Mouse (Mus musculus) liver, embryonic 12.5 days (tissue): ENCODE data around the gene Ubald1. TPM values are rescaled to one million over a fixed set of nuclear protein-coding genes. Genes with fewer than 3 reads are reported as not detected.

Source experiments
- ATAC-seq: fragments of 200-750 bp; cut with Nextera tagmentation; 2 replicates; pipeline ENCODE4 v1.8.0; 2017; ENCODE audit warnings: moderate number of reproducible peaks, mild to moderate bottlenecking, moderate library complexity
- H3K27ac ChIP-seq: fragments of 300-500 bp; sonication (generic); 2 replicates; pipeline ENCODE4 v1.5.1; 2016; ENCODE audit warnings: mild to moderate bottlenecking
- H3K27me3 ChIP-seq: fragments of 300-500 bp; sonication (generic); replicated peaks from 2 replicates; pipeline ENCODE4 v1.6.1; 2016; ENCODE audit warnings: mild to moderate bottlenecking, moderate library complexity
- H3K36me3 ChIP-seq: fragments of 300-500 bp; sonication (generic); 2 replicates; pipeline ENCODE4 v1.6.1; 2016; ENCODE audit warnings: mild to moderate bottlenecking, moderate library complexity
- H3K4me1 ChIP-seq: fragments of 300-500 bp; sonication (generic); 2 replicates; pipeline ENCODE4 v1.6.1; 2016
- H3K4me2 ChIP-seq: fragments of 300-500 bp; sonication (generic); 2 replicates; pipeline ENCODE4 v1.6.1; 2016; ENCODE audit warnings: mild to moderate bottlenecking, moderate library complexity
- H3K4me3 ChIP-seq: fragments of 300-500 bp; sonication (generic); 2 replicates; pipeline ENCODE4 v1.5.1; 2016; ENCODE audit warnings: mild to moderate bottlenecking, moderate library complexity
- H3K9ac ChIP-seq: fragments of 300-500 bp; sonication (generic); 2 replicates; pipeline ENCODE4 v1.6.1; 2016; ENCODE audit warnings: mild to moderate bottlenecking, moderate library complexity
- H3K9me3 ChIP-seq: fragments of 300-500 bp; sonication (generic); replicated peaks from 2 replicates; pipeline ENCODE4 v1.6.1; 2016; ENCODE audit warnings: mild to moderate bottlenecking, moderate library complexity
- WGBS: fragments of 180-500 bp; shearing (Covaris S2); methylation state at CpG from one replicate; pipeline ENCODE4 v1.1.7; 2016; ENCODE audit not compliant: insufficient replicate concordance; 5-methylcytosine and 5-hydroxymethylcytosine counted together
- polyA plus RNA-seq: library from polyadenylated mRNA; unstranded; fragments of >200 nt; fragmentation: Nextera tagmentation; extraction: Ambion mirVana; gene quantifications from 2 replicates; pipeline ENCODE4 v1.2.1, GENCODE M21; 2016

Ubald1 gene
- polyA plus RNA-seq, 1 experiment from 2014 or later: 14.7 TPM

DNA sequence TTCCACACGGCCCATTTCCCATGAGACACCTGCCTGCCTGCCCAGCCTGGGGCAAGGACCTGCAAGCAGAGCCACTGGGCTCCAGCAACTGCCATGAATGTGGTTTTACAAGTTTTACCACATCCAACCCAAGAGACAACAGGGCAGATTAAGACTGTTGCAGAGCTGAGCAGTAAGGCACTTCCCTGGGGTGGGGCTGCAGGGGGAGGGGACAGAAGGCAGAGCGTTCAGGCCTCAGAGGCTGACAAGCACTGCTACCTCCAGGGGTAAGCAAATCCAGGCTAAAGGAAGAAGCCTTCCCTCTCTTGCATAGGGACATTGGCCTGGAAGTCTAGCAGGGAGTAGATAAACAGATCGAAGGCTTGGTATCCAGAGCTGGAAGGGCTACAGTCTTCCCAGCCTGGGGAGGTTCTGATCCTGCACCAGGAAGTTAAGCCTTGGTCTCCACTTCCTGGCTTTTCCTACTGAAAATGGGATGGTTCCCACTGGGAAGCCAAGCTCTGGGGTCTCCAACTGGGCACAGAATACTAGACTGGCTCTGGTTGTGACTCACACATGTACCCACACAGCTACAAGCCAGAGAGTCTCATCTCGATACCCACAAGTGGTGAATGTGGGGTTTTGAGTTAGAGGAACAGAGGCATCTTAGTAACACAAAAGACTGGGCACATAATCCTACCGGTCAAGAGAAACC lies 1.8 kb downstream of the Ubald1 start:
- peaks cover 76% of the 10 kb centered on the region for H3K4me1 ChIP-seq
- H3K4me3 ChIP-seq: peak overlapping the region; percentile 87
- H3K9ac ChIP-seq: peak overlapping the region; percentile 93
- ATAC-seq: 0 out of 2 replicates have a peak, but pooled peaks have one; percentile 13
- WGBS: 9% methylated on average over 5 of the region's 5 CpGs
- H3K27ac ChIP-seq: peak overlapping the region; percentile 99
- H3K27me3 ChIP-seq: no peaks in the 10 kb centered on the region
- H3K4me2 ChIP-seq: peak overlapping the region; percentile 96
- peaks cover 34% of the 10 kb centered on the region for H3K36me3 ChIP-seq
- no peaks in the 10 kb centered on the region for H3K9me3 ChIP-seq

DNA sequence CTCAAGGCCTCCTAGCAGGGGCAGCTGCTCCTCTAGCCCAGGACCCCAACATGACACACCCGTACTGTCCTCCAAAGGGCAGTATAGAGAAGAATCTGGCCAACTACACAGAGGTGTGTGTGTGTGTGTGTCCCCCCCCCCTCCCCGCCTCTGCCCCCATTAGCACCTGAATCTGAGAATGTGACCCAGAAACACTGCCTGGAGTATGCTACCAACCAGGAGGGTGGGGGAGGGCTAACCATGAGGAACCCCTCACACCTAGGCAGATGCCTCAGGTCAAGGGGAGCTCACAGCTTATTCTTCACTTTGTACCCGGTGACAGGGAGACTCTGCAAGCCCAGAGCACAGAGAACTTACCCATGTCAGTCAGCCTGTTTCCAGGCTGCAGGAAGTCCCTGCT lies 2.4 kb downstream of the Ubald1 start:
- peak overlapping the region; percentile 96 for H3K4me2 ChIP-seq
- H3K9ac ChIP-seq: peak overlapping the region; percentile 93
- H3K36me3 ChIP-seq: peaks cover 34% of the 10 kb centered on the region
- no peak for ATAC-seq
- H3K27ac ChIP-seq: peak overlapping the region; percentile 99
- 50% methylated on average over 3 of the region's 3 CpGs for WGBS
- peaks cover 80% of the 10 kb centered on the region for H3K4me1 ChIP-seq
- H3K4me3 ChIP-seq: peak overlapping the region; percentile 87
- no peaks in the 10 kb centered on the region for H3K27me3 ChIP-seq
- H3K9me3 ChIP-seq: no peaks in the 10 kb centered on the region

DNA sequence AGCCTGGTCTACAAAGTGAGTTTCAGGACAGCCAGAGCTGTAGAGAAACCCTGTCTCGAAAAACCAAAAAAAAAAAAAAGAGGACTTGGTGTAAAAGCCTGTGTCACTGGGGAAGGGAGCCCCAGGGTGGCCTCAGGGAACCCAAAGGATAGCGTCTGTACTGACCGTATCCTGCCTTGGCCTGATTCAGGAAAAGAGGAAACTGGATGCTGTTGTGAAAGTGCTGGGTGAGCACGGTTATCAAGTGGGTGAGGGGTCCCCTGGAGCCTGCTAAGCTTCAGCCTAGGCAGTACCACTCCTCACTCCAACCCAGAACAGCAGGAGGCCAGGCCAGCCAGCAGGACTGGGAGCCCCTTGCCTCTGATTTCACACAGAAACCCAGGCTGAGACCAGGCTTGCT lies 2.9 kb downstream of the Ubald1 start:
- WGBS: 59% methylated on average over 4 of the region's 4 CpGs
- peaks cover 79% of the 10 kb centered on the region for H3K4me1 ChIP-seq
- 0 out of 2 replicates have a peak overlapping the region, but pooled peaks have one; percentile 93 for H3K9ac ChIP-seq
- no peaks in the 10 kb centered on the region for H3K9me3 ChIP-seq
- peak overlapping the region; percentile 96 for H3K4me2 ChIP-seq
- no peaks in the 10 kb centered on the region for H3K27me3 ChIP-seq
- ATAC-seq: no peak
- H3K36me3 ChIP-seq: peaks cover 34% of the 10 kb centered on the region
- peak overlapping the region; percentile 99; the same call in 1 of the 2 replicates for H3K27ac ChIP-seq
- no peak overlapping the region for H3K4me3 ChIP-seq

DNA sequence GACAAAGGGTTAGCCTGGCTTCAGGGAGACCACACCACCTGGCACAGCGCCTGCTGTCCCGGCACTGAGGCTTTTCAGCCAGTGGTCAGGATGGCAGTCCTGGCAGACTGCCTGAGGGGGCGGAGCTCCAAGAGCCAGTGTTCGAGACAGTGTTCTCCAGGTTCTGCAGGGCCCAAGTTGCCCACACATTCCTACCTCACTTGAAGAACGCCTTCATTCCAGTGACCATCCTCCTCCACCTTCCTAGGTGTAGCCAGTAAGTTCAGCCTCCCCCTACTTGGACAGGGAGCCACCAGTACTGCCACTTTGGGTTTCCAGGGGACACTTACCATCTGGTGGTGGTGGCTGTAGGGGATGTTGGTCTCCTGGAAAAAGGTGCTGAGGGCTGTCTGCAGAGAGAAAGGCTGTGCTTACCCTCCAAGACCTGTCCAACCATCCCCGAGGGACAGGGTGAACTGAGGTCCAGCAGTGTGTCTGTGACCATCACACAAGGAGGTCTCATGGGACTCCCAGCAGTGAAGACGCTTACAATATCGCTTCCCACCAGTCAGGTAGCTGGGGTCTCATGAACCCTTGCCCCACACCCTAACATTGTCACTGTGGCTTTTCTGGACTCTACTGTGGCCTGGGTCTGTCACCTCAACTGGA lies 4.0 kb downstream of the Ubald1 start:
- Histone ChIP-seq H3K4me1 (peaks cover 69% of the 10 kb centered on the region), H3K4me3 (no peak overlapping the region), H3K27ac (peak overlapping the region; percentile 62; the same call in 1 of the 2 replicates), H3K36me3 (peaks cover 34% of the 10 kb centered on the region), H3K27me3 (no peaks in the 10 kb centered on the region), H3K4me2 (peak overlapping the region; percentile 58), H3K9ac (peak overlapping the region; percentile 23; the same call in 1 of the 2 replicates), H3K9me3 (no peaks in the 10 kb centered on the region)
- ATAC-seq: no peak
- whole genome bisulfite sequencing: 73% methylated on average over 8 of the region's 8 CpGs

DNA sequence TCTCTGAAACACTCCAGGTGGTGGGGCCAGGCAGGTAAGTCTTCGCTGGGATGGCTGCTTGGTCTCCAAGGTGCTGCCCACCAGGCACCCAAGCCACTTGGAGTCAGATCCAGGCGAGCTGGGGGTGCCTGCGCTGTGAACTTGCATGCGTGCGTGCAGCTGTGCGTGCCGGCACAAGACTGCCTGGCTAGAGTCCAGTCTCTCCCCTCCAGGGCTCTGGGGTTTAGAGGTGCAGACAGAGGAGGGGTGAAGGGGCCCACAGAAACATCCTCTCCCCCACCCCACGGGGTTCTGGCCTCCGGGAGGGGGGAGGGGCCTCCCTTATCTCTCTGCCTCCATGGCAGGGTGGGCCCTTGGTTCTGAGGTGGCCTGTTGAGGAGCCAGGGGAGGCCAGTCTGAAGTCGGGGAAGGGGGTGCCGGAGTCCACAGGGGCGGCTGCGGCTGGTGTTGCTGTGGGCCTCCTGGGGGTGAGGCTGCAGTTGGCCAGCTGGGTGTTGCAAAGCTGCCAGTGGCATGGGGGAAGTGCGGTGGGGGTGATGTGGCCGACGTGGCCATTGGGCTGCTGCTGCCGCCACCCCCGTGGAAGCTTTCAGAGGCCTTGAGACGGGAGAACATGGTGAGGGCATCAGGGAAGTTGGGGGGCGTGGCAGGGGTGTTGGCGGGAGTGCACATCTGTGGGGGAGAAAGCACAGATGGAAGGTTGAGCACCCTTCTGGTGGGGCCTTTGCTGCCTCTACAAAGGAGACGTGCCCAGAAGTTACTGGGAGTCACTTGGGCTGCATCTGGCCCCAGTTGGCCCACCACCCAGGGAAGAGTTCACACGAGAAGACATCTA lies 4.7 kb downstream of the Ubald1 start:
- no peak for ATAC-seq
- H3K27me3 ChIP-seq: no peaks in the 10 kb centered on the region
- H3K4me3 ChIP-seq: no peak overlapping the region
- peak overlapping the region; percentile 58 for H3K4me2 ChIP-seq
- no peaks in the 10 kb centered on the region for H3K9me3 ChIP-seq
- peak overlapping the region; percentile 56 for H3K9ac ChIP-seq
- H3K27ac ChIP-seq: peak overlapping the region; percentile 62; the same call in 1 of the 2 replicates
- peaks cover 34% of the 10 kb centered on the region for H3K36me3 ChIP-seq
- peaks cover 63% of the 10 kb centered on the region for H3K4me1 ChIP-seq
- 54% methylated on average over 23 of the region's 23 CpGs for WGBS

DNA sequence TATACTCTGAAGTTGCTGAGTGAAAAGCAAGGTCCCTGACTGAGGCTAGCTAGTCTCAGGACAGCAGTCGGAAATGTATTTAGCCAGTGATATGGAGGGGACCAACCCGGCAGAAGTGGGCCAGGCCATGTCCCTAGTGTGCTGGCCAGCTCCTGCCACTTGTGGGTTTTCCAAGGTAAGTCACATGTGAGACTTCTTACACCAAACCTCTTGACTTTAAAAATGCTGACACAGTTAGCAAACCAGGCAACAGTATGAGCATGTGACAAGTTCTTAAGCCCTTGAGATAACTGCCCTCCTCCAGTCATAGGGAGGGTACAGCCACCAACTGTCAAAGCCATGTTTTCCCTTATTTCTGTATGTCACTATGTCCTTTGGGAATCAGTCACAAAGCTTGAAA lies 8.2 kb downstream of the Ubald1 start:
- WGBS: 88% methylated on average over 2 of the region's 2 CpGs
- H3K36me3 ChIP-seq: peaks cover 48% of the 10 kb centered on the region
- ATAC-seq: no peak

DNA sequence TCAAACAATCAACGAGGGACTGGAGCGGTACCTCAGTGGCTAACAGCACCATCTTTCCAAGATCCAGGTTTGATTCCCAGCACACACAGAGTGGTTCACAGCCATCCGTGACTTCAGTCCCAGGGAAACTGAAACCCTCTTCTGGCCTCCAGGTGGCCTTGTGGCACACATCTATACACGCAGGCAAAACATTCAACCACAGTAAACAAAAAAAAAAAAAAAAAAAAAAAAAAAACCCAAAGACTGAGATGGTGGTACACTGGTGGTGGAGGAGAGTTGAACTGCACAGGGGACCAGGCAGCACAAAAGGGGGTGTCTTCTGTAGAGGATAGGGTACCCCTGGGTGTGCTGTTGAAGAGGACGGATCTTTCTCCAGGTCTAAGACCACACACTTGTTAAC lies 9.6 kb downstream of the Ubald1 start:
- H3K9ac ChIP-seq: no peak overlapping the region
- peaks cover 34% of the 10 kb centered on the region for H3K36me3 ChIP-seq
- H3K27ac ChIP-seq: no peak overlapping the region
- no peak for ATAC-seq
- H3K9me3 ChIP-seq: no peaks in the 10 kb centered on the region
- H3K27me3 ChIP-seq: no peaks in the 10 kb centered on the region
- no peak overlapping the region for H3K4me3 ChIP-seq
- peaks cover 26% of the 10 kb centered on the region for H3K4me1 ChIP-seq
- 87% methylated on average over 5 of the region's 5 CpGs for WGBS
- H3K4me2 ChIP-seq: no peak overlapping the region

More for the DNA sequence above, 8.2 kb downstream of the Ubald1 start:
- Histone ChIP-seq H3K9me3 (no peaks in the 10 kb centered on the region), H3K4me3 (no peak overlapping the region), H3K4me2 (no peak overlapping the region), H3K27me3 (no peaks in the 10 kb centered on the region), H3K27ac (no peak overlapping the region), H3K4me1 (peaks cover 40% of the 10 kb centered on the region), H3K9ac (no peak overlapping the region)

DNA sequence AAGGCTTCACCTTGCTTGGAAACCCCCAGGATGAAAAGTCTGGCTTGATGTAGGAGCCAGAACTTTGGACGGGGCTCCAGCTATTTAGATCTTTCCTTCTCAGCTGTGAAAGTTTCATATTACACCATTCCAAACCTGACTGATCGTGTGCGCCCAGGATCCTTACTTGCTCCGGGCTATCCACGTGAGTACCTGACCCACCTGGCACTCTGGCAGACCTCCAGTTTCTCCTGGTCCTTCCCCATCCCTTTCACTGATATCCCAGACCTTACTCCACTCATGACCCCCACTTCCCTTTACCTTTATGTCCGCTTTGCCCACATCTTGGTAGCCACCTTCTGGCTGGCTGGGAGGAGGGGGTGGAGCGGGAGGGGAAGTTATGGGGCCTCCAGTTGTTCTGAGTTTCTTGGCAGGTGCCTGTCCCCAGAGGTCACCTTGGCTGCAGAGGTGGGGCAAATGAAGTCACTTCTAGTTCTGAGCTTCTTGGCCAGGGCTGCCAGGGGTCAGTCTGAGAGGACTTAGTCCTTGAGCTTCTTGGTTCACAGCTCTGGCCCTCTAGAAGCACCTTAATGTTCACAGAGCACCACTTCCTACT lies 13.9 kb downstream of the Ubald1 start:
- H3K27ac ChIP-seq: no peak overlapping the region
- 63% methylated on average over 7 of the region's 7 CpGs for WGBS
- no peak overlapping the region for H3K9ac ChIP-seq
- peaks cover 14% of the 10 kb centered on the region; the same call in 1 of the 2 replicates for H3K36me3 ChIP-seq
- no peak overlapping the region for H3K4me3 ChIP-seq
- H3K9me3 ChIP-seq: no peaks in the 10 kb centered on the region
- H3K4me1 ChIP-seq: peaks cover 10% of the 10 kb centered on the region; the same call in 1 of the 2 replicates
- no peak overlapping the region for H3K4me2 ChIP-seq
- ATAC-seq: no peak
- peaks cover 13% of the 10 kb centered on the region for H3K27me3 ChIP-seq

DNA sequence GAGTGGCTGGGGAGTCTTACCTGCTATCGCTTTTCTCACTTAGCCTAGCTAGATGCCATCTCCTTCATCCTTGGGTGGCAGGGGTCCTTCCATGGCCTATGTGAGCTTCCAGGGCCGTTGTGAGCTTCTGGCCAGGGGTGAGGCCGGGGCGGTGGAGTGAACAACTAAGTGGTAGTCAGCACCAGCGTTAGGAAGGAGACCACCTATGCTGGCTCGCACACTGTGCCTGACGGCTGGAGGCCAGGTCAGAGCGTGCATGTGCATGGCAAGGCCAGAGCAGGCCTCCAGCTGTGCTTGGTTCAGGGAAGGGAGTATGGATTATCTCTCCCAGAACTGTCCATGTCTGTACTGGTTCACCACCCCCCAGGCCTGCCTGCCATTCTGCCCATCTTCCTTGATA lies 16.4 kb downstream of the Ubald1 start:
- Histone ChIP-seq H3K4me2 (no peak overlapping the region), H3K4me3 (no peak overlapping the region), H3K4me1 (peaks cover 10% of the 10 kb centered on the region; the same call in 1 of the 2 replicates), H3K27ac (no peak overlapping the region), H3K9ac (no peak overlapping the region), H3K36me3 (no peaks in the 10 kb centered on the region), H3K27me3 (peaks cover 17% of the 10 kb centered on the region), H3K9me3 (no peaks in the 10 kb centered on the region)
- 74% methylated on average over 8 of the region's 8 CpGs for WGBS
- ATAC-seq: no peak; the same call in 1 of the 2 replicates

DNA sequence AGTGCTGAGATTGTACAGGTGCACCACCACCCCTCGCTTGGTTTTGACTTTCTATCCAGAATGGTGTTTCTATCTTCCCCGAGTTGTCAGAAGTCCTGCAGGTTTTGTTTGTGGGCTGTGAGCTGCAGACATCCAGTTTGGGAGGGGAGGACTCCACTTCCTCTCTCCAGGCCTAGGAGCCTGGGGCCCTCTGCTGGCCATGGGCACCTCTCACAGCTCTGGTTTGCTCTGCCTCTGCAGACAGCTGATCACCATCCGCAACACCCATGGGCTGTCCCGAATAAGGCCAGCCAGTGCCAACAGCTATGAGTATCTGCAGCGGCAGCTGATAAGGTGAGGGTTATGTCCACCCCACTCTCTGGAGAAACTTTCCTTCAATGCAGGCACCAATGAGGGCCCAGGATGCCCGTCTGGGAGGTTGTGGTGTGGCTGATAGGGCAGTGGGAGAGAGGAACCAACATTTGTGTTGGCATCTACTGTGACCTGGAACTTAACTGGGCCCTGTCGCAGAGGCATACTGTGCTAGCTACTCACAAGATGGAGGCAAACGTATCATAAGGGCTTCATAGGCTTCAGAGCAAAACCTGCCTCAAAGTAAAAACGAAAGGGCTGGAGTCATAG lies 17.1 kb downstream of the Ubald1 start:
- 33% methylated on average over 9 of the region's 9 CpGs for WGBS
- H3K9me3 ChIP-seq: no peaks in the 10 kb centered on the region
- no peaks in the 10 kb centered on the region for H3K36me3 ChIP-seq
- H3K27ac ChIP-seq: no peak overlapping the region
- peaks cover 17% of the 10 kb centered on the region for H3K27me3 ChIP-seq
- no peak overlapping the region for H3K4me3 ChIP-seq
- peaks cover 10% of the 10 kb centered on the region; the same call in 1 of the 2 replicates for H3K4me1 ChIP-seq
- ATAC-seq: peak; percentile 70
- no peak overlapping the region for H3K9ac ChIP-seq
- no peak overlapping the region for H3K4me2 ChIP-seq

DNA sequence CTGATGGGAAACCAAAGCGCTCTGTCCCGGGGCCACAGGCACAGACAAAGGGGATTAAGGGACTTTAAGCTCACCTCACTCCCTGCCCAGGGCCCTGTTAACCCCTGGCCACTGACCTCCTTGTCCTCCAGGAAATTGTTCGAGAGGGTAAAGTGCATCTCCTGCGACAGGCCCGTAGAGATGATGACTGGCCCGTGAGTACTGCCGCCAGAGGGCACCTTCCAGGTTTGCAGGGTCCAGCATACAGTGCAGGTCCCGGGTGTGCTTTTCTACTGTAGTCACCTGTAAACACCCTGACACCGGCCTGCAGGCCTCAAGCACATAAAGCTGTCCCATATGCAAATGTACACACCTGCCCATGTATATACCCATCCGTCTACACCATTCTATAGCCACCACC lies 18.7 kb downstream of the Ubald1 start:
- no peaks in the 10 kb centered on the region for H3K9me3 ChIP-seq
- H3K36me3 ChIP-seq: no peaks in the 10 kb centered on the region
- no peak overlapping the region for H3K9ac ChIP-seq
- no peak overlapping the region for H3K4me2 ChIP-seq
- H3K4me1 ChIP-seq: peaks cover 10% of the 10 kb centered on the region; the same call in 1 of the 2 replicates
- peaks cover 17% of the 10 kb centered on the region for H3K27me3 ChIP-seq
- no peak overlapping the region for H3K27ac ChIP-seq
- 47% methylated on average over 10 of the region's 10 CpGs for WGBS
- no peak for ATAC-seq
- H3K4me3 ChIP-seq: no peak overlapping the region
